Mouse (Mus musculus): ENCODE data around the gene F2.
"Not testable (repeated sequence)": the region's sequence is repeated elsewhere in the genome, so short reads cannot be mapped to it uniquely, and the experiment has no call there.

F2 gene

GRCm38 (mm10) chr2:91630384-91630783 is 5.8 kb downstream of the F2 start:
- TF ChIP-seq CTCF (conservative IDR thresholded peaks at IDR 0.05; ENCODE audit: low read length) = no peak
- TF ChIP-seq NANOG (IDR thresholded peaks at IDR 0.05; ENCODE audit: borderline replicate concordance, low read length) = no peak
- no peak for TF ChIP-seq POU5F1 (IDR thresholded peaks at IDR 0.05; ENCODE audit: borderline replicate concordance, low read length)
- Histone ChIP-seq H3K27me3 (ENCODE audit: insufficient read depth, low read length) (peaks cover 6% of the 10 kb centered on the region), H3K36me3 (ENCODE audit: insufficient read depth, low read length) (no peaks in the 10 kb centered on the region), H3K4me1 (replicated peaks; ENCODE audit: low read depth, low read length) (peaks cover 55% of the 10 kb centered on the region), H3K9me3 (ENCODE audit: low read length) (no peaks in the 10 kb centered on the region), H3K4me3 (replicated peaks; ENCODE audit: low read length) (peak overlapping the region; percentile 49)

DNA sequence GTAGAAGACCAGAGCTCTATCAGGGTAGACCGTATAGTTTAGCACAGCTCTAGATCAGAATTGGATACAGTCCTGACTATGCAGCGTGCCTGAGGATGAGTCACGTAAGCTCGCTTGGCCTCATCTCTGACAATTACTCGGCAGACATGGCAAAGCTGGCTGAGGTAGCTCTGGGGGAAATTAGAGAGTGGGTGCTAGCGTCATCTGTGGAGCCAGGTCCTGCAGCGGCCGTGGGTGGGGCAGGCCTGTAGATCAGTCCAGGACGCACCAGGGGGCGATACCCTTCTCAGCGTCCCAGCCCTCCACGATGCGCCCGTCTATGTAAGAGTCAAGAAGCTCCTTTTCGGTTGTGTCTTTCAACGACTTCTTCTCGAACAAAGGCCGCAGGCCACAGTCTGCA is 6.5 kb downstream of the F2 start:
- Histone ChIP-seq H3K27me3 (ENCODE audit: insufficient read depth, low read length) (peaks cover 6% of the 10 kb centered on the region), H3K4me3 (replicated peaks; ENCODE audit: low read length) (peak overlapping the region; percentile 49), H3K4me1 (replicated peaks; ENCODE audit: low read depth, low read length) (peaks cover 48% of the 10 kb centered on the region), H3K9me3 (ENCODE audit: low read length) (no peaks in the 10 kb centered on the region), H3K36me3 (ENCODE audit: insufficient read depth, low read length) (no peaks in the 10 kb centered on the region)
- no peak for TF ChIP-seq CTCF (conservative IDR thresholded peaks at IDR 0.05; ENCODE audit: low read length)
- TF ChIP-seq POU5F1 (IDR thresholded peaks at IDR 0.05; ENCODE audit: borderline replicate concordance, low read length) = no peak
- TF ChIP-seq NANOG (IDR thresholded peaks at IDR 0.05; ENCODE audit: borderline replicate concordance, low read length) = no peak

- H3K27me3 ChIP-seq (ENCODE audit: insufficient read depth, low read length) = peaks cover 6% of the 10 kb centered on the region
- no peaks in the 10 kb centered on the region for H3K9me3 ChIP-seq (ENCODE audit: low read length)
- TF ChIP-seq NANOG (IDR thresholded peaks at IDR 0.05; ENCODE audit: borderline replicate concordance, low read length) (no peak), CTCF (conservative IDR thresholded peaks at IDR 0.05; ENCODE audit: low read length) (no peak), POU5F1 (IDR thresholded peaks at IDR 0.05; ENCODE audit: borderline replicate concordance, low read length) (no peak)
- peaks cover 34% of the 10 kb centered on the region for H3K4me1 ChIP-seq (replicated peaks; ENCODE audit: low read depth, low read length)
- 0 out of 2 replicates have a peak overlapping the region, but pooled peaks have one; percentile 35 for H3K4me3 ChIP-seq (replicated peaks; ENCODE audit: low read length)
- H3K36me3 ChIP-seq (ENCODE audit: insufficient read depth, low read length) = peaks cover 13% of the 10 kb centered on the region
These were observed 8.0 kb downstream of the F2 start for GRCm38 (mm10) chr2:91628171-91628570.

- H3K9me3 ChIP-seq (ENCODE audit: low read length) = no peaks in the 10 kb centered on the region
These were observed 8.7 kb downstream of the F2 start for GRCm38 (mm10) chr2:91627486-91627885.

DNA sequence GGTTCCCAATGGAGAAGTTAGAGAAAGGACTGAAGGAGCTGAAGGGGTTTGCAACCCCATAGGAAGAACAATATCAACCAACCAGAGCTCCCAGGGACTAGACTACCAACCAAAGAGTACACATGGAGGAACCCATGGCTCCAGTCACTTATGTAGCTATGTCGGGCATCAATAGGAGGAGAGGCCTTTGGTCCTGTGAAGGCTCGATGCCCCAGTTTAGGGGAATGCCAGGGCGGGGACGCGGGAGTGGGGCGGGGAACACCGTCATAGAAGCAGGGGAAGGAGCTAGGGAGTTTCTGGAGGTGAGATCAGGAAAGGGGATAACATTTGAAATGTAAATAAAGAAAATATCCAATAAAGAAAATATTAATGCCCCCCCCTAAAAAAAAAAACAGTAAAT is 12.8 kb downstream of the F2 start:
- not testable (repeated sequence) for H3K9me3 ChIP-seq (ENCODE audit: low read length); H3K4me3 ChIP-seq (replicated peaks; ENCODE audit: low read length); H3K27me3 ChIP-seq (ENCODE audit: insufficient read depth, low read length); H3K4me1 ChIP-seq (replicated peaks; ENCODE audit: low read depth, low read length)
- H3K36me3 ChIP-seq (ENCODE audit: insufficient read depth, low read length) = peaks cover 59% of the 10 kb centered on the region

More at GRCm38 (mm10) chr2:91627486-91627885, 8.7 kb downstream of the F2 start:
- Histone ChIP-seq H3K4me1 (replicated peaks; ENCODE audit: low read depth, low read length) (peaks cover 30% of the 10 kb centered on the region), H3K4me3 (replicated peaks; ENCODE audit: low read length) (no peak overlapping the region), H3K27me3 (ENCODE audit: insufficient read depth, low read length) (peaks cover 6% of the 10 kb centered on the region), H3K36me3 (ENCODE audit: insufficient read depth, low read length) (peaks cover 20% of the 10 kb centered on the region)
- TF ChIP-seq NANOG (IDR thresholded peaks at IDR 0.05; ENCODE audit: borderline replicate concordance, low read length) = no peak
- TF ChIP-seq CTCF (conservative IDR thresholded peaks at IDR 0.05; ENCODE audit: low read length) = no peak
- TF ChIP-seq POU5F1 (IDR thresholded peaks at IDR 0.05; ENCODE audit: borderline replicate concordance, low read length) = no peak

- H3K36me3 ChIP-seq (ENCODE audit: insufficient read depth, low read length) = peaks cover 69% of the 10 kb centered on the region
- no peak for TF ChIP-seq NANOG (IDR thresholded peaks at IDR 0.05; ENCODE audit: borderline replicate concordance, low read length)
- TF ChIP-seq POU5F1 (IDR thresholded peaks at IDR 0.05; ENCODE audit: borderline replicate concordance, low read length) = no peak
- no peak for TF ChIP-seq CTCF (conservative IDR thresholded peaks at IDR 0.05; ENCODE audit: low read length)
These were observed 13.9 kb downstream of the F2 start for GRCm38 (mm10) chr2:91622356-91622755.

DNA sequence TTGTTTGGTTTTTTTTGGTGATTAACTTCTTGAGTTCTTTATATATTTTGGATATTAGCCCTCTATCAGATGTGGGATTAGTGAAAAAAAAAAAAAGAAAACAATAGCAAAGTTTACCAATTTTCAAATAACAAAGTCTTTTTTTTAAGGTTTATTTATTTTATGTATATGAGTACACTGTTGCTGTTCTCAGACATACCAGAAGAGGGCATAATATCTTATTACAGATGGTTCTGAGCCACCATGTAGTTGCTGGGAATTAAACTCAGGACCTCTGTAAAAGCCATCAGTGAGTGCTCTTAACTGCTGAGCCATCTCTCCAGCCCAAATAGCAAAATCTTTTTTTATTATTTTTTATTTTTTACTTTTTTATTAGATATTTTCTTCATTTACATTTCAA is 26.8 kb downstream of the F2 start:
- peak; percentile 34 for TF ChIP-seq CTCF (conservative IDR thresholded peaks at IDR 0.05; ENCODE audit: low read length)

More at GRCm38 (mm10) chr2:91622356-91622755, 13.9 kb downstream of the F2 start:
- no peaks in the 10 kb centered on the region for H3K9me3 ChIP-seq (ENCODE audit: low read length)
- no peak overlapping the region for H3K4me3 ChIP-seq (replicated peaks; ENCODE audit: low read length)
- no peaks in the 10 kb centered on the region for H3K27me3 ChIP-seq (ENCODE audit: insufficient read depth, low read length)
- H3K4me1 ChIP-seq (replicated peaks; ENCODE audit: low read depth, low read length) = 0 out of 2 replicates have a peak, but pooled peaks cover under 1% of the 10 kb centered on the region

GRCm38 (mm10) chr2:91602389-91602788 is 33.8 kb downstream of the F2 start:
- H3K27me3 ChIP-seq (ENCODE audit: insufficient read depth, low read length) = no peaks in the 10 kb centered on the region
- no peak overlapping the region for H3K4me3 ChIP-seq (replicated peaks; ENCODE audit: low read length)
- H3K9me3 ChIP-seq (ENCODE audit: low read length) = no peaks in the 10 kb centered on the region
- H3K36me3 ChIP-seq (ENCODE audit: insufficient read depth, low read length) = peaks cover 86% of the 10 kb centered on the region
- H3K4me1 ChIP-seq (replicated peaks; ENCODE audit: low read depth, low read length) = no peaks in the 10 kb centered on the region
- no peak for TF ChIP-seq POU5F1 (IDR thresholded peaks at IDR 0.05; ENCODE audit: borderline replicate concordance, low read length)
- peak; percentile 23; the same call in 1 of the 2 replicates for TF ChIP-seq CTCF (conservative IDR thresholded peaks at IDR 0.05; ENCODE audit: low read length)

More for the DNA sequence above, 26.8 kb downstream of the F2 start:
- peaks cover 80% of the 10 kb centered on the region for H3K36me3 ChIP-seq (ENCODE audit: insufficient read depth, low read length)
- not testable (repeated sequence) for H3K4me1 ChIP-seq (replicated peaks; ENCODE audit: low read depth, low read length); H3K9me3 ChIP-seq (ENCODE audit: low read length); H3K4me3 ChIP-seq (replicated peaks; ENCODE audit: low read length); H3K27me3 ChIP-seq (ENCODE audit: insufficient read depth, low read length)

- no peaks in the 10 kb centered on the region for H3K27me3 ChIP-seq (ENCODE audit: insufficient read depth, low read length)
- H3K4me3 ChIP-seq (replicated peaks; ENCODE audit: low read length) = no peak overlapping the region
These were observed 35.7 kb downstream of the F2 start for GRCm38 (mm10) chr2:91600475-91600874.

More at GRCm38 (mm10) chr2:91600475-91600874, 35.7 kb downstream of the F2 start:
- Histone ChIP-seq H3K9me3 (ENCODE audit: low read length) (no peaks in the 10 kb centered on the region), H3K36me3 (ENCODE audit: insufficient read depth, low read length) (peaks cover 88% of the 10 kb centered on the region), H3K4me1 (replicated peaks; ENCODE audit: low read depth, low read length) (no peaks in the 10 kb centered on the region)
- no peak for TF ChIP-seq CTCF (conservative IDR thresholded peaks at IDR 0.05; ENCODE audit: low read length)
- no peak for TF ChIP-seq POU5F1 (IDR thresholded peaks at IDR 0.05; ENCODE audit: borderline replicate concordance, low read length)
- no peak for TF ChIP-seq NANOG (IDR thresholded peaks at IDR 0.05; ENCODE audit: borderline replicate concordance, low read length)

All from E14TG2a.4 (cell line).